Mouse (Mus musculus): ENCODE data around the gene Mvk.

Gene Mvk

GRCm38 (mm10) chr5:114443566-114444367 is at the start of gene Mvk, which contains the start of gene Mmab:
Gene Mvk (plus strand): TSS chr5:114444269.
Gene Mmab (minus strand): TSS chr5:114444060.
- peak; percentile 96 to 97 for DNase-seq (ENCODE audit: low spot score in 2 of 2)

DNA sequence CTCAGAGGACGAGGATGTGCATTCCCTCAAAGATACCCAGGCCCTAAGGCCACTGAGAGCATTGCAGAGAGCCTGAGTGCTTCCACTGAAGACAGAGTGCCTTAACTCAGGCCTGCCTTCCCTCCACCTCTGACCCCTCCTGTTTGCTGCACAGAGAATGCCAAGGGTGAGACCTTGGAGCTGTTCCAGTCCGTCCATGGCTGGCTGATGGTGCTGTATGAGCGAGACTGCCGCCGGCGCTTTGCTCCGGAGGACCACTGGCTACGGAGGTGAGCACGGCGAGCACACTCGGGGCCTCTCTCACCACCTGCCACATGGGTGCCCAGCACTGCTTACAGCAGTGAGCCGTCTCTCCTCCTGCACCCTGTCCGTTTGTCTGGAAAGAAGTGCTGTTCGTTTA is 37.5 kb upstream of the Mvk start:
- no peak for DNase-seq (ENCODE audit: low spot score in 2 of 2)

- no peak for DNase-seq (ENCODE audit: low spot score in 2 of 2)
Observed at GRCm38 (mm10) chr5:114407269-114407668, 36.8 kb upstream of the Mvk start.

DNA sequence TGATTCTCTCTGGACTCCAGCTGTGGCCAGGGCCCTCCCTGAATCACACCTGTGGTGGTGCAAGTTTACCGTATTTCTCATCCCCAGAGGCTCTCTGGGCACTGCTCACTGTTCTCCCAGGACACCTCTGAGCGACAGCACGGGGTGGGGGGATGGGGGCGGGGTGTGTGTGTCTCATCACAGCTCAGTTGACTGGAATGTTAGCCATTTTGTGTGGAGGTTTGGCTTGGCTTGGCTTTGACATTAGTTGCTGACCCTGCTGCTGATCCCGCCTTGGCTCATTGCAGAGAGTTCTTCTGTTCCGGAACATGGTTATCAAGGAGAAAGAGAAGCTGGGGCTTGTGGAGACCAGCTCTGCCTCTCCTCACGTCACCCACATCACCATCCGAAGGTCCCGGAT is 36.3 kb upstream of the Mvk start:
- no peak for DNase-seq (ENCODE audit: low spot score in 2 of 2)

GRCm38 (mm10) chr5:114408846-114409245 is 35.2 kb upstream of the Mvk start:
- DNase-seq (ENCODE audit: low spot score in 2 of 2), result no peak

DNA sequence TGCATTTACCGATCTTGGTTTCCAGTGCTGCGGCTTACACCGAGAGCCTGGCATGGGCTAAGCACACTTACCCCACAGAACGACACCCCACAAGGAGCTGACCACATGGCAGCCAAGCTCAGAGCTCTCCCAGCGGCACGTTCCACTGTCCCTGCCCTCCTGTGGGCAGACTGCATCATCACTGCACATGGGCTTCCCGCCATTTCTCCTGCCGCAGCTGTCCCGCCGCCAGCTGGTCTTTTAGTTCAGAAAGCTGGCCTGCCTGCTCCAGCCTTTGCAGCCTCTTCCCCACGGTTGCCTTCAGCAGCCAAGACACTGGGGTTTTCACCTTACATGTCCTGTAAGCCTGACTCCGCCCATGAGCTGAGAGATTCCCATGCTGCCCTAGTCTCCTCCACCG is 33.6 kb upstream of the Mvk start:
- no peak for DNase-seq (ENCODE audit: low spot score in 2 of 2)

- DNase-seq (ENCODE audit: low spot score in 2 of 2), result no peak
Observed at GRCm38 (mm10) chr5:114412361-114412998, 31.6 kb upstream of the Mvk start.

GRCm38 (mm10) chr5:114413067-114413735 is 30.9 kb upstream of the Mvk start:
- DNase-seq (ENCODE audit: low spot score in 2 of 2), result no peak

DNA sequence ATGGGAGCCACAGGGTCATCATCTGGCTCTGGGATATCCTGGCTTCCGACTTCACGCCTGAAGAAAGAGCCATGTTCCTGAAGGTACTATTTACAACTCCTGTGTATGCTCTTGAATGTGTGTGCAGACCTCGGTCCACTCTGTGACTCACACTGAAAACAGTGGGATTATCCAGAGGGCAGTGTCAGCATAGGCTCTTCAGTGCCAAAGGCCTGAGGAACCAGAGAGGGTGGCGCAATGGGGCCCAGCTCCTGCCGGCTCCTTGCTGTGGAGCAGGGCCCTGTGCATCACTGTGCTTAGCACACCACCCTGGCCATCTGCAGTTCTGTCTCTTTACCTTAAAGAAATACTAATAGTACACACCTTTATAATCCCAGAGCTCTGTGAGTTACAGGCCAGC is 28.5 kb upstream of the Mvk start:
- no peak for DNase-seq (ENCODE audit: low spot score in 2 of 2)

- no peak for DNase-seq (ENCODE audit: low spot score in 2 of 2)
Observed at GRCm38 (mm10) chr5:114416855-114417254, 27.2 kb upstream of the Mvk start.

GRCm38 (mm10) chr5:114418541-114418940 is 25.5 kb upstream of the Mvk start:
- DNase-seq (ENCODE audit: low spot score in 2 of 2), result no peak

- DNase-seq (ENCODE audit: low spot score in 2 of 2), result no peak
Observed at GRCm38 (mm10) chr5:114421561-114422298, 22.3 kb upstream of the Mvk start.

DNA sequence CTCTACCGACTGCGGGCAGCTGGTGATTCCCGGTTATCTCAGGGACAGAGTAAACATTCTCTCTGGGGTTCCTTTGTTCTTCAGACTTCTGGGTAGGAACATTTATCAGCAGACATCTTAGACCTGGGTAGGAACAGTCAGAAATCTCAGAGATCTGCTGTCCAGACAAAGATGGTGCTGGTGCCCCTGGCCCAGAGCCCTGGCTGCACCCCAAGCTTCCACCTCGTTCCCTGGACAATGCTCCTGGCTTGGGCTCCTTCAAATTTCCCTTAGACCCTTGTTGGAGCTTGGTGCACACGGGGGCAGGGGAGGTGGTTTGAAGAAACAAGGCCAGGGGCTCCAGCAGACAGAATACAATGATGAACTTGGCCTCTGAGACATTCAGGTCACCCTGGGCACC is 21.5 kb upstream of the Mvk start:
- no peak for DNase-seq (ENCODE audit: low spot score in 2 of 2)

DNA sequence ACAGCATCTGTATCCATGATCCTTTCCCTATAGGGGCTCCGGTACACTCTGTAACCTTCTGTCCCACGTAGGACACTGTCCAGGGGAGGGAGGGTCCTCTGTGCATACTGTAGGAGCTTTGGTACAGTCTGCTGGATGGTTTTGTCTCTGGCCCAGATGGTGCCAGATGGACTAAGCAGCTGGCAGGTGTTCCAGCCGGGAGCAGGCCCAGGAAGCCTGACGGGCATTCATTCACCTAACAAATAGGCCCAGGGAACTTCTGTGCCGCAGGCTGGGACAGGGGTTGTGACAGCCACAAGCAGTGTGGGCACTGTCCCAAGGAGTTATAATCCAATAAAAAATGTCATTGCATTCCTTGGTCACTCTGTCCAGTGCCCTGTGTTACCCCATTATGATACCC is 20.1 kb upstream of the Mvk start:
- DNase-seq (ENCODE audit: low spot score in 2 of 2), result no peak

DNA sequence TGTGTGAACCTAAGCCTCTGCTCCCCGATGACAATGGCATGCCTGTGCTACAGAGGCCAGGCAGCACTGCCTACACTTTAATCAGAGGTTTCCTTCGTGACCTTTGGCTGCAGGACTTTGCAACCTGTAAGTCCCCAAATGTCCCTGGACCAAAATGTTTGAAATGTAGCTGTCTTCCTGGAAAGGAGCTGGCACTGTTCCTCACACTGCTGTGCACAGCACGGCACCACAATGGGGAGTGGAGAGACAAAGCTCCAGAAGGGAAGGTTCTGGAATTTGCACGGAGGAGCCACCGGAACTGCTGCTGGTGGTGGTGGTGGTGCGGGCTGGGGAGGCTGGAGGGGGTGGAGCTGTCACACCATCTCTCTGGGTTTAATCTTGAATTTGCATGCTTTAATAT is 17.3 kb upstream of the Mvk start:
- DNase-seq (ENCODE audit: low spot score in 2 of 2), result no peak

- DNase-seq (ENCODE audit: low spot score in 2 of 2), result no peak
Observed at GRCm38 (mm10) chr5:114428621-114429020, 15.4 kb upstream of the Mvk start.

DNA sequence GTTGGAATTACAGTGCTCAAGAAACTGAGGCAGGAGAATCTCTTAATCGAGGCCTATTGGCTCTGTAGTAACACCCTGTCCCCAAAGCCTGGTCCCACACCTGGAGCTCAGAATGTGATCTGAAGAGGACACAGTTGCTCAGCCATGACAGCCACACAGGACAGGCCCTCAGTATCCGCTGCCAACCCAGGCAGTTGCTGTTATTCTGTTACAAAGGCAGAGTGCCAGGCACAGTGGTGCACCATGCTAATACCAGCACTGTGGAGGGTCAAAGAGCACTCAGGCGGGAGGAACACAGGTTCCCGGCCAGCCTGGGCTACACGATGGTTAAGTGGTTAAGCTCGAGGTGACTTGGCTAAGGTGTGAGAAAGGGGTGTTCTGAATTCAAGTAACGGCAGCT is 14.3 kb upstream of the Mvk start:
- no peak for DNase-seq (ENCODE audit: low spot score in 2 of 2)

- DNase-seq (ENCODE audit: low spot score in 2 of 2), result no peak
Observed at GRCm38 (mm10) chr5:114434359-114434758, 9.7 kb upstream of the Mvk start.

GRCm38 (mm10) chr5:114435588-114435987 is 8.5 kb upstream of the Mvk start:
- DNase-seq (ENCODE audit: low spot score in 2 of 2), result no peak

GRCm38 (mm10) chr5:114444368-114444692 is 261 bp downstream of the Mvk start:
- DNase-seq (ENCODE audit: low spot score in 2 of 2), result no peak

- no peak for DNase-seq (ENCODE audit: low spot score in 2 of 2)
Observed at GRCm38 (mm10) chr5:114449011-114449410, 4.9 kb downstream of the Mvk start.

DNA sequence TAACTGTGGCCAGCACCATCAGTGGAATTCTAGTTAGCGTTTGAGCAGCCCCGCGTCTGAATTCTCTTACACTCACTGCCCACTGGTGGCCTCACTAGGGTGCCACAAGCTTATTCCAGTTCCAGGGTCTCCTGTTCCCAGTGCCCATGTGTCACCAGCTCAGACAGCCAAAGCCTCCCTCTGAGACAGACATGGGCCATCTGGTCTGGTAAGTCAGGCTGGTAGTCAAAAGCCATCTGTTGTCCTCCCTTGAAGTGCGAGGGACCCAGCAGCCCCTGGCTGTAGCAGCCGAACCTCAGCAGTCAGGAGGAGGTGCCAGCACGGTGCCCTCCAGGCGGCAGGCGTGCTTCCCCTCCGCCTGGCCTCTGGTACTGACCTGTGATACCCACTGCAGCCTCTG is 12.2 kb downstream of the Mvk start:
- DNase-seq (ENCODE audit: low spot score in 2 of 2), result no peak

All from spleen, postnatal 36 days (tissue).